Mouse (Mus musculus): ENCODE results near the gene 5430419D17Rik. TPM values are rescaled to one million over a fixed set of nuclear protein-coding genes. Genes with fewer than 3 reads are reported as not detected.

The 5430419D17Rik gene
- polyA plus RNA-seq (2014; fragmentation: Illumina TruSeq; extraction: RNeasy Lipid Tissue Mini Kit (QIAGEN cat#74804); ENCODE audit: insufficient read depth, low read depth, low replicate concordance), result not detected

GRCm38 (mm10) chr7:131174121-131174520 is at the start of gene 5430419D17Rik:
Gene 5430419D17Rik, plus strand, starts transcription at chr7:131174402.

GRCm38 (mm10) chr7:131146214-131146613 is 28.0 kb upstream of the 5430419D17Rik start, which contains the start of gene 4933402N03Rik:
Gene 4933402N03Rik, minus strand, starts transcription at chr7:131146314.

GRCm38 (mm10) chr7:131322192-131322591 is 148.0 kb downstream of the 5430419D17Rik start, which contains the start of gene Cuzd1:
Gene Cuzd1, minus strand, starts transcription at chr7:131322292.

GRCm38 (mm10) chr7:131329416-131329815 is 155.2 kb downstream of the 5430419D17Rik start, which contains the start of gene Fam24b:
Gene Fam24b, minus strand, starts transcription at chr7:131329516.

GRCm38 (mm10) chr7:131333564-131333963 is 159.4 kb downstream of the 5430419D17Rik start, which contains the start of gene Fam24a:
Gene Fam24a, plus strand, starts transcription at chr7:131333864.

Other genes starting within 250 kb of the 5430419D17Rik start
- 55.0 TPM for gene Htra1, start 238.3 kb upstream of the 5430419D17Rik start, polyA plus RNA-seq (2014; fragmentation: Illumina TruSeq; extraction: RNeasy Lipid Tissue Mini Kit (QIAGEN cat#74804); ENCODE audit: insufficient read depth, low read depth, low replicate concordance)
- 0.04 TPM for gene Dmbt1, start 142.3 kb upstream of the 5430419D17Rik start, polyA plus RNA-seq (2014; fragmentation: Illumina TruSeq; extraction: RNeasy Lipid Tissue Mini Kit (QIAGEN cat#74804); ENCODE audit: insufficient read depth, low read depth, low replicate concordance)
- not detected for gene 4933402N03Rik, start 28.1 kb upstream of the 5430419D17Rik start, polyA plus RNA-seq (2014; fragmentation: Illumina TruSeq; extraction: RNeasy Lipid Tissue Mini Kit (QIAGEN cat#74804); ENCODE audit: insufficient read depth, low read depth, low replicate concordance)
- not detected for gene Cuzd1, start 147.9 kb downstream of the 5430419D17Rik start, polyA plus RNA-seq (2014; fragmentation: Illumina TruSeq; extraction: RNeasy Lipid Tissue Mini Kit (QIAGEN cat#74804); ENCODE audit: insufficient read depth, low read depth, low replicate concordance)
- gene Fam24b, start 155.1 kb downstream of the 5430419D17Rik start, polyA plus RNA-seq (2014; fragmentation: Illumina TruSeq; extraction: RNeasy Lipid Tissue Mini Kit (QIAGEN cat#74804); ENCODE audit: insufficient read depth, low read depth, low replicate concordance), result not detected
- not detected for gene Fam24a, start 159.5 kb downstream of the 5430419D17Rik start, polyA plus RNA-seq (2014; fragmentation: Illumina TruSeq; extraction: RNeasy Lipid Tissue Mini Kit (QIAGEN cat#74804); ENCODE audit: insufficient read depth, low read depth, low replicate concordance)
- gene 2310057M21Rik, start 188.4 kb downstream of the 5430419D17Rik start, polyA plus RNA-seq (2014; fragmentation: Illumina TruSeq; extraction: RNeasy Lipid Tissue Mini Kit (QIAGEN cat#74804); ENCODE audit: insufficient read depth, low read depth, low replicate concordance), result 2.9 TPM
- gene Pstk, start 196.7 kb downstream of the 5430419D17Rik start, polyA plus RNA-seq (2014; fragmentation: Illumina TruSeq; extraction: RNeasy Lipid Tissue Mini Kit (QIAGEN cat#74804); ENCODE audit: insufficient read depth, low read depth, low replicate concordance), result 24.8 TPM
- gene Ikzf5, start 236.1 kb downstream of the 5430419D17Rik start, polyA plus RNA-seq (2014; fragmentation: Illumina TruSeq; extraction: RNeasy Lipid Tissue Mini Kit (QIAGEN cat#74804); ENCODE audit: insufficient read depth, low read depth, low replicate concordance), result 8.0 TPM
- gene Acadsb, start 236.2 kb downstream of the 5430419D17Rik start, polyA plus RNA-seq (2014; fragmentation: Illumina TruSeq; extraction: RNeasy Lipid Tissue Mini Kit (QIAGEN cat#74804); ENCODE audit: insufficient read depth, low read depth, low replicate concordance), result 59.7 TPM